Mouse (Mus musculus): ENCODE measurements around the gene Gm13285.
"Not testable (repeated sequence)": the region's sequence is repeated elsewhere in the genome, so short reads cannot be mapped to it uniquely, and the experiment has no call there.

- not testable (repeated sequence) for TF ChIP-seq CTCF, EP300 (IDR thresholded peaks at IDR 0.05; ENCODE audit: low read depth)
These were observed 27.7 kb downstream of the Gm13285 start, which contains the start of gene Ifna6 for GRCm38 (mm10) chr4:88827116-88827515.
